Mouse (Mus musculus) olfactory bulb, adult 2 months (tissue): ENCODE results near the gene Blnk. TPM values are rescaled to one million over a fixed set of nuclear protein-coding genes. Genes with fewer than 3 reads are reported as not detected.

Source experiments
- H3K27ac ChIP-seq: fragments of 200-500 bp; 2 replicates; pipeline ENCODE4 v1.5.1; 2012; ENCODE audit warnings: low read depth, low read length; ENCODE audit not compliant: insufficient read depth
- H3K4me1 ChIP-seq: fragments of 200-500 bp; 2 replicates; pipeline ENCODE4 v1.6.1; 2012; ENCODE audit warnings: low read length; ENCODE audit not compliant: control insufficient read depth, insufficient read depth
- H3K4me3 ChIP-seq: fragments of 200-500 bp; 2 replicates; pipeline ENCODE4 v1.5.1; 2012; ENCODE audit warnings: mild to moderate bottlenecking, low read depth, low read length, moderate library complexity; ENCODE audit not compliant: insufficient read depth
- CTCF ChIP-seq: fragments of 200-500 bp; IDR thresholded peaks from 2 replicates; pipeline ENCODE4 v1.5.1; 2012; ENCODE audit warnings: low read depth, mild to moderate bottlenecking, low read length, moderate library complexity; ENCODE audit not compliant: insufficient read depth
- POLR2A ChIP-seq: fragments of 200-500 bp; IDR thresholded peaks from 2 replicates; pipeline ENCODE4 v1.6.1; 2012; ENCODE audit warnings: mild to moderate bottlenecking, low read depth, low read length, moderate library complexity; ENCODE audit not compliant: insufficient read depth
- WGBS: fragments of 180-500 bp; shearing (Covaris S2); methylation state at CpG from one replicate; pipeline ENCODE4 v1.1.7; 2018; 5-methylcytosine and 5-hydroxymethylcytosine counted together
- polyA plus RNA-seq: library from polyadenylated mRNA; stranded (reverse); fragments of >200 nt; gene quantifications from 2 replicates; pipeline ENCODE4 v1.2.4, GENCODE M21; 2012; ENCODE audit warnings: low replicate concordance; ENCODE audit not compliant: missing spikeins, insufficient read depth, insufficient read length

Blnk gene
- polyA plus RNA-seq = not detected in 2 replicates

DNA sequence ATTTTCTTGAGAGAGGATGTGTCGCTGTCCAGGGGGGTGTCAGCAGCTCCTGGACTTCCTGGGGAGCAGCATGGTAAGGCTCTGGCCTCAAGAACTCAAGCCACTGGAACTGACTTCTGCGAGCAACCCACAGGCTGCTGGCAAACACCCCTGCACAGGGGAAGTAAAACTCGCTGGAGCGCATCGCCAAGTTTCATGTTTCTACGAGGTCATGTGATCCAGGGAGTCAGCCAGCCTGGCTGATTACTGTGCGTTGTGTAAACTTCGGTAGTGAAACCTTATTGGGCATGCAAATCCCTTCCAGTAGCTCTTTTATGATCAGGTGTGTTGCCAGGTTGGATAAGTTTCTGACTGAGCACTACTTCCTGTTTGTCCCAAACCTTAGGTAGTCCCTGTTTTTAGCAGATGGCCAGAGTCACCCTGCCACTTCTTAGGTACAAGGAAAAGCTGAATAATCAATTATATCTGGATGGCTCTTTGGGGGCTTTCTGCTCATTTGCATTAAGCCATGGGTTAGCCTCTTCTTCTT, at the start of gene Blnk:
Gene Blnk, minus strand, starts transcription at position 479 of the 529 bp plus-strand sequence.
- TF ChIP-seq CTCF (no peak), POLR2A (no peak)
- 45% methylated on average over 8 of the region's 8 CpGs for WGBS
- peaks cover 6% of the 10 kb centered on the region for H3K4me1 ChIP-seq
- H3K27ac ChIP-seq = no peak within 1 kb of the TSS
- H3K4me3 ChIP-seq = no peak within 1 kb of the TSS

DNA sequence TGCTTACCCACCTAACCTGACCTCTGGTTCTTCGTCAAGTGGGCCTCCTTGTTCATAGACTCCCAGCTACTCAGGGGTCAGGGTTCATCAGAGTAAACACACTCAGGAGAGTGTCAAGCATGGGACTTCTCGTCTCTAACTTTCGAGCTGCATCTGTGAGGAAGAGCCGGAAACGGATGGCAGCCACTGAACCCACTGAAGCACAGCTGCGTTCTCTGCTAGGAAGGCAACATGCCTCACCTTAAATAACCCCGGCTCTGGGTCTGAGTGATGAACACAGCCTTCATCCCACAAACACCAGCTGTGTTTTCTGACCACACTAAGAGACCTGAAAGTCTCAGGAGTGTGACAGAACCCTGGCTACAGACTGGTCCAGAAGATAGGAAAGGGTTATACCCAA, 44.8 kb upstream of the Blnk start:
- no peaks in the 10 kb centered on the region for H3K4me1 ChIP-seq
- no peak overlapping the region for H3K4me3 ChIP-seq
- no peak for TF ChIP-seq POLR2A
- no peak for TF ChIP-seq CTCF
- H3K27ac ChIP-seq = no peak overlapping the region
- 61% methylated on average over 7 of the region's 7 CpGs for WGBS

DNA sequence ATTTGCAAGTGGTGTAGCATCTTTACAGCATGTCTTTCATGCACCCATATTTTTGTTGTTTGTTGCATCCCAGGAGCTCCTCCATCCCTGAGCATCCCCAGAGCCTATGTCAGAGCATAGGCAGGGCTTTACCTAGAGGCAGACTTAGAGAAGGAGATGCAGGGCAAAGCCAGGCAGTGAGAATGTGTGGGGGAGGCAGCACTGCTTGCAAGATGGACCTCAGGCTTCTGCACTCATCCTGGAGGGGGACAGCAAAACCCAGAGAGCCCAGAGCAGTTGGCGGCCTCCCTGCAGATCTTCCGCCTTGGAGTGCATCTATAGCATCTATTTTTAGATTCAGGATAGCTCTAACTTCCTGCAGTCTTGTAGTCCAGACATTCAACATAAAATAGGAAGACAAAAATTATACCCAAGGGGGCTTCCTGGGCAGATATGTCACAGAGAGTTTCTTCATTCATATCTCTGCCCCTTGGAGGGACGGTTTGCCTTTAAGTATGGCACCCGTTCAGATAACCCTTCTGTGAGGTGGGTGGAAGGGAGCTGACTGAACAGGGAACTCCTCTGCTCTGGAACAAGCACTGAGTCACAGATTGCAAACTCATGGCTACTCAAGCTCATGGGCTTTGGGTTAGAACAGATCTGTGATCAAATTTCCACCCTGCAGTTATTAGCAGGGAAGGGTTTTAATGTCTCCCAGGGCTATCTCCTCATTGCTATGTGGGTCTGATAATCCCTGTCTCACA, 41.6 kb upstream of the Blnk start:
- TF ChIP-seq POLR2A = no peak
- no peak for TF ChIP-seq CTCF
- Histone ChIP-seq H3K4me3 (no peak overlapping the region), H3K27ac (no peak overlapping the region), H3K4me1 (no peaks in the 10 kb centered on the region)
- 39% methylated on average over 4 of the region's 4 CpGs for WGBS

DNA sequence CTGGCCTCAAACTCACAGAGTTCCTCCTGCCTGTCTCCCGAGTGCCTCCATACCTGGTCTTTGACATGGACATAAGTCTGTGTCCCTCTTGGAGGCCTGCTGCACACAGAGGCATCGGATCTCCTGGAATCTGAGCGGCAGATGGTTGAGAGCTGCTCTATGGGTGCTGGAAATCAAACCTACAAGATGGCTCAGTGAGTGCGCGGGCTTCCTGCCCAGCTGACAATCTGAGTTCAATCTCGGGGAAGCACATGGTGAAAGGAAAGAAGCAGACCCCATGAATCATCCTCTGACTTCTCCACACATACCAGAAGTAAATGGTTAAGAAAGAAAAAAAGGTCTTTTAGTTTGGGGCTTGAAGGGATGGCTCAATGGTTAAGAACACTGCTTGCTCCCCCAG, 37.5 kb upstream of the Blnk start:
- TF ChIP-seq POLR2A = no peak
- TF ChIP-seq CTCF = no peak
- no peak overlapping the region for H3K27ac ChIP-seq
- H3K4me3 ChIP-seq = no peak overlapping the region
- 93% methylated on average over 6 of the region's 6 CpGs for WGBS
- H3K4me1 ChIP-seq = no peaks in the 10 kb centered on the region

DNA sequence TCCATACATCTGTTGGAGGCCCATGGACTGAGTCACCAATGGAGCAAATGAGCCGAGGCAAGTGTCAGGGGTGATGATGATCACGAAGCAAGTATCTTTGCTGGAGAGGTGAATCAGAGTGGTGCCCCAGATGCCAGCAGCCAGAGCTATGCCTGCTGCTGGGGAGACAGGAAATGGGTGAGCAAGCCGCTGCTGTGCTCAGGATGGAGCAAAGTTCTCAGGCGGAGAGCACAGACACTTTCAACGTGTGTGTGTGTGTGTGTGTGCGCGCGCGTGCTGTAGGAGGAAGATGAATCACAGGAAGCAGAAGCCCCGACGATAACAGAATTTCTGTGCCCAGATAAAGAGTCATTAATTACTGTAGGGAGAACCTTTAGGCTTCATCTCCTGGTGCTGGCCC, 36.7 kb upstream of the Blnk start:
- no peak overlapping the region for H3K27ac ChIP-seq
- TF ChIP-seq POLR2A (no peak), CTCF (no peak)
- no peak overlapping the region for H3K4me3 ChIP-seq
- H3K4me1 ChIP-seq = no peaks in the 10 kb centered on the region
- 74% methylated on average over 11 of the region's 11 CpGs for WGBS

DNA sequence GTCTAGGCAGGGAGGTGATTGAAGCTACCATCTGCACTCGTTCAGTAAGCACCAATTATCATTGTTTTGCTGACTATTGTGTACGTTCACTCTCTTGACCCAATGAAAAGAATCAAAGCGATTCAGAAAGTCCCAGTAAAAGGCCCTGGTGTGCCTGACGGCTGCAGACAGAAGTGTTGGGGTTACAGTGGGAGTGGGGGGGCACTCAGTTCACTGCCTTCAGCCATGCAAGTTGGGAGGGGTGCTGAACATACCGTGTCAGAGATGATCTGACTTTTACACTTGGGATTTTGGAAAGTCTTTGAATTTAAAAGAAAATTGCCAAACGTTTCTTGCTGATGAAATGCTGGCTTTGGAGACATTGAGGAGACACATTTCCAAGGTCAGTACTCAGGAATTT, 35.8 kb upstream of the Blnk start:
- H3K27ac ChIP-seq = no peak overlapping the region
- TF ChIP-seq CTCF (no peak), POLR2A (no peak)
- no peaks in the 10 kb centered on the region for H3K4me1 ChIP-seq
- 47% methylated on average over 6 of the region's 6 CpGs for WGBS
- no peak overlapping the region for H3K4me3 ChIP-seq

DNA sequence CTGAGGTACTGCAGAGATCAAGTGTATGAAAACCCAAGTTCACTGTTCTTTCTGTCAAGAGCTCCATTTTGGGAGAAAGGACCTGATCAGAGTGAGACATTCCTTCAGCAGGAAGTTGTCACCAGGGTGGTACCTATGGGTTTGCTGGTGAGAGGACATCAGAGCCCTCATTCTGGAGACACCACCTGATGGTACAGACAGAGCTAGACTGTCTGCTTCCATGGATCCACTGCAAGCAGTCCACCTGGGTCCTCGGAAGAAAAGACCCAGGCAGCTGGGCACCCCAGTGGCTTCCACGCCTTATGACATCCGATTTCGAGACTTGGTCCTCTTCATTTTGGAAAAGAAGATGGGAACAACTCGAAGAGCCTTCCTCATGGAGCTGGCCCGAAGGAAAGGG, 34.9 kb upstream of the Blnk start, which contains the start of gene Dntt:
Gene Dntt, plus strand, starts transcription at position 57 of the 400 bp plus-strand sequence.
- TF ChIP-seq CTCF (no peak), POLR2A (no peak)
- WGBS = 90% methylated on average over 6 of the region's 6 CpGs

DNA sequence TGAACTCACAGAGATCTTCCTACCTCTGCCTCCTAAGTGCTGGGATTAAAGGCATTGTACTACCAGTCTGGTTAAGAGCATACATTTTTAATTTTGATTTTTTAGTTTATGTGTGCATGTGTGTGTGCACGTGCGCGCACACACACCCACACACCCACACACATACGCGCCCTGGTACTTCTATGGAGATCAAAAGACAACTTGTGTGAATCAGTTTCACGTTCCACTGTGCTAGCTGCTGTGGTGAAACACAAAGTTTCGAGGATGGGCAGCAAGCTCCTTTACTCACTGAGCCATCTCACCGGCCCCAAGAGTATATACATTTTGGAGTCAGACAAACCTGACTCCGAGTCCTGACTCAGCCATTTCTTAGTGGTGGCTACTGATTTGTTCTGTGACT, 33.3 kb upstream of the Blnk start:
- H3K4me1 ChIP-seq = peaks cover 2% of the 10 kb centered on the region; the same call in 1 of the 2 replicates
- H3K27ac ChIP-seq = no peak overlapping the region
- TF ChIP-seq CTCF (no peak), POLR2A (no peak)
- 94% methylated on average over 9 of the region's 9 CpGs for WGBS
- no peak overlapping the region for H3K4me3 ChIP-seq

More for the DNA sequence above, 34.9 kb upstream of the Blnk start, which contains the start of gene Dntt:
- H3K27ac ChIP-seq = no peak within 1 kb of the TSS
- H3K4me1 ChIP-seq = no peaks in the 10 kb centered on the region
- no peak within 1 kb of the TSS for H3K4me3 ChIP-seq

DNA sequence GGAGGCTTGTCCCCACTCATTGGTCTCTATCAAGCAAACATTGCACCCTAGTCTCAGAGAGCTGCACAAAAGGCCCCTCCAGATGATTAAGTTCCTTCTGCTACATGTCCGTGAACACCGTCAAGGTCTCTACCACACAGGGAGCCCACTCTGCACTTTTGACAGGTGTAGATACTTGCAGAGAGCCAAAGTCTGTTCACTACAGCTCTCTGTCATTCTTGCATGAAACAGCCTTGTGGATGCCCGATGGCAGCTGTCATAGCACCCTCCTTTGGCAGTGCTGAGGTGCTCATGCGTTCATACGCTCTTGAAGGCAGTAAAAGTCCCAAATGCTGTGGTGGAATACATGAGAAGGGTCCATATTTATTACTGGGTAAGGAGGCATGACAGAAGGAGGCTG, 32.7 kb upstream of the Blnk start:
- no peak overlapping the region for H3K4me3 ChIP-seq
- no peak overlapping the region for H3K27ac ChIP-seq
- WGBS = 88% methylated on average over 5 of the region's 5 CpGs
- peaks cover 5% of the 10 kb centered on the region; the same call in 1 of the 2 replicates for H3K4me1 ChIP-seq
- TF ChIP-seq CTCF (no peak), POLR2A (no peak)
